Mouse (Mus musculus): ENCODE data around the gene Colec11. TPM values are rescaled to one million over a fixed set of nuclear protein-coding genes. Genes with fewer than 3 reads are reported as not detected.

Colec11 gene
- 0.24 TPM for polyA plus RNA-seq (2014; fragmentation: Illumina TruSeq; extraction: RNeasy Lipid Tissue Mini Kit (QIAGEN cat#74804); ENCODE audit: low read depth, low replicate concordance)

DNA sequence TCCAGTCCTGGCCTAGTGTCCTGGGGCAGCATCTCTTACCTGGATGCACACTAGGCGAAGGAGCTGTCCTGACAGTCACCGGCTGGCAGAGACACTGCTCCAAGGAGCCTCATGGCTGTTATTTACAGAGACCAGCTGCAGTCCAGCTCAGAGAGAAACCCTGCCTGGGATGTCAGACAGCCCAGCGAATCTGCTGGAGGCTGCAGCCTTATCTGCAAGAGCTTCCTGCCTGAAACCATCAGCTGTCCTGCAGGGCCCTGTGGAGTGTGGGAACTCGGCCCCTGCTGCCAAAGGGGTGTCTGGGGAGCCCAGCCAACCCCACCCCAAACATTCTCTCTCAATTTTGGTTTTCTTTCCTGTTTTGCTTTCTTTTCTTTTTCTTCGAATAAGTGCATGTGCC lies at the start of gene Colec11:
TSS of gene Colec11 (minus strand) at position 183 of the 400 bp plus-strand sequence.

DNA sequence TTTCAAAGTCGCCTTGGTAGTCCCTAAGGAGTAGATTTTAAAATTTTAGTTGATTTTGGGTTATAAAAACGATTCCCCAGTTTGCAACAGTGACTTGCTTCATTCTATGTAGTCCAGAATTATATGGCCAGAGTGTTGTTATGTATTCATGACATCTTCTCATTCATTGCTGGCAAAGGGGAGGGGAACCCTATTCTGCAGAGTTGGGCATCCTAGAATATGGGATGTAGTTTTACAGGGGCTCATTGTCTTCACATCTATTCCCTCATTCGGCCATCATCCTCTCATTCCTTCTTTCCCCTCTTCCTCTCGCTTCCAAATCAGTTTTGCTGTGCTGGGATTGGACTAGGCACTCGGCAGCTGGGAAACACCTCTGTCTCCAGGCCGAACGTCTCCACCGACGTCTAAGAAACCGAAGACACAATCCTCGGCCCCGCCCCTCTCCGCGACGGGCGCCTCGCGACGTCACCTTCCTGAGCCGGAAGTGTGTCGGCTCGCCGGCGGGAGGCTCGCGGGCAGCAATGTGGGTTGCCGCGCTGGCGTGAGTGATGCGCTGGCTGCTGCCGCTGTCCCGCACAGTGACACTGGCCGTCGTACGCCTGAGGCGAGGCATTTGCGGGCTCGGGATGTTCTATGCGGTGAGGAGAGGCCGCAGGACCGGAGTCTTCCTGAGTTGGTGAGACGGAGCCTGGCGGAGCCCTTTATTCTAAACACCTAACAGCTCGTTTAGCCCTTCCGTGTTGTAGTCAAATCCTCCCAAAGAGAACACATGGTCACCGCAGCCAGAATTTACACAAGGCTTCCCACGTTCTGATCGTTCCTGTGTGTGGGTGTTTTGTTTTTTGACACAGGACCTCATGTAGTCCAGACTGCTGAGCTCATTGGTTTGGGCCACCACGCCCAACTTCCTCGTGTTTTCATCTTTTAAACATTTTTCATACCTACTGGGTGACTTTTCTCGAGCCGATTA lies 26.2 kb upstream of the Colec11 start, which contains the start of gene Rnaseh1:
TSS of gene Rnaseh1 (plus strand) at position 462 of the 970 bp plus-strand sequence.

DNA sequence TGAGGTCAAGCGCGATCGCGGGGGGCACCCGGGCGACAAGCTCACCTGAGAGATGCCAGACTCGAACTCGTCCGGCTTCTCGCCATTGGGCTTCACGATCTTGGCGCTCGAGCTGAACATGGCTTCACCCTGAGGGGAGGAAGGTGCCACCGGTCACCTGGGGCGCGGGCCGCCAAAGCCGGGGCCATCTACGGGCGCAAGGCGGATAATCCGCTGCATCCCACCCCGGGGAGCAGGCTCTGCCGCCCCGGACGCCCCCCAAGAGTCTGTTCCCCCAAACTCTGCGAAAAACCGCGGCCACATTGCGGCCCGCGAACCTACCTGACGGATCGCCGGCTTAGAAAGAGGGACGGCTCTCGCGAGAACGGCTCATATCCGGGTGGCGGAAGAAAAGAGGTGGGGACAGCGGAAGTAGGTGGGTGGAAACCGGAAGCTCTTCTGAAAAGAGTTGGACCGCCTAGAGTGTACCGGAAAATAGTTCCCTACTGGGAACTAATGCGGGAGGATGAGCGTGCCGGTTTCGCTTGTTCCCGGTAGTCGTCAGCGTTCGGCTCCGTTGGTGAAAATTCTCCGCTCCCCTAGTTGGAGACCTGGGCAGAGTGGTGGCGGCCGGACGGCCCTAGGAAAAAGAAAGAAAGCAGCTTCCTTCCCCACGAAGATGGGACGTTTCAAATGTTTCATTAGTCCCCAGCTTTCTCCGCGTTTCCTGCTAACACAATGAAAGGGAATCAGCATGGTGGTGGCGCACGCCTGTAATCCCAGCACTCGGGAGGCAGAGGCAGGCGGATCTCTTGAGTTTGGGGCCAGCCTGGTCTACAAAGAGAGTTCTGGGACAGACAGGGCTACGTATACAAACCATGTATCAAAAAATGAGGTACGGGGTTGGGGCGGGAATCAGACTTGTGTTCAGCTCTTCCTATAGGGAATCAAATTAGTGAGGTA lies 12.6 kb upstream of the Colec11 start, which contains the start of gene Rps7:
TSS of gene Rps7 (minus strand) at position 419 of the 942 bp plus-strand sequence.

DNA sequence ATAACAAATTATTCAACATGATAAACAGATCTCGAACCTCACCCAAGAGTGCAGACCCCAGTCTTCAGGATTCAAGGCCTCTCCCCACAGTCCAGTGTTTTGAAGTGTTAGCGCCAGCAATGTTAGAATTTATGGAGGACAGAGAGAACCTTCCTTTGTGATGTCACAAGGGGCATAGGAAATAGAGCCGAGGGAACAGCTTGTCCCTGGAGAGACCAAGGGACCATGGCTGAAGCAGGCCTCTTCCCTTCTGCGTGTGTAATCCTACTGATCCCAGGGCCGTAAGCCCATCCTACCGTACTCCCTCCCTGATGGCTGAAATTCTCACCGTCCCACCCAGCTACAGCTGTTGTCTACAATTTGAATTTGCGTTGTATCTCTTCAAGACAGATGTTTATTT lies 40.8 kb downstream of the Colec11 start, which contains the start of gene Allc:
TSS of gene Allc (minus strand) at position 101 of the 400 bp plus-strand sequence.

DNA sequence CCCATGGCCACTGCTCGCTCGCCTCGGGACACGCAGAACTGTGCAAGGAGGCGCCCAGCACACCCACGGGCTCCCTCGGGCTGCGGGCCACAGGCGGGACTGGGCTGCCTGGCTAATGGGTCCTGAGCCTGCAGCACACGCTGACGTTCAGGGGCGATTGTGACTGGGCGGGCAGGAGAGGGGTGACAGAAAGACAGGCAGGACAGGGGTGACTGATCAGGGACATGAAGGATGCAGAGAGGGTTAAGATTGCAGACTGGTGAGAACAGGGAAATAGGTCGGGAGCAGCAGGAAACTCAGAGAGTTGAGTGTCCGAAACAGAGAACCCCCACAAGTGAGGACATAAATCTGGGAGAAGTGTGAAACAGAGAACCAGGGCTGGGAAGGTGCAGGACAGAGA lies 70.9 kb downstream of the Colec11 start, which contains the start of gene Dcdc2c:
TSS of gene Dcdc2c (minus strand) at position 101 of the 400 bp plus-strand sequence.

Other genes with a start within 250 kb of the Colec11 start
- 86.6 TPM for gene Dcdc2c, start 71.0 kb downstream of the Colec11 start, polyA plus RNA-seq (2014; fragmentation: Illumina TruSeq; extraction: RNeasy Lipid Tissue Mini Kit (QIAGEN cat#74804); ENCODE audit: low read depth, low replicate concordance)
- gene Allc, start 40.9 kb downstream of the Colec11 start, polyA plus RNA-seq (2014; fragmentation: Illumina TruSeq; extraction: RNeasy Lipid Tissue Mini Kit (QIAGEN cat#74804); ENCODE audit: low read depth, low replicate concordance): 468 TPM
- 532 TPM for gene Rps7, start 12.6 kb upstream of the Colec11 start, polyA plus RNA-seq (2014; fragmentation: Illumina TruSeq; extraction: RNeasy Lipid Tissue Mini Kit (QIAGEN cat#74804); ENCODE audit: low read depth, low replicate concordance)
- gene Rnaseh1, start 26.2 kb upstream of the Colec11 start, polyA plus RNA-seq (2014; fragmentation: Illumina TruSeq; extraction: RNeasy Lipid Tissue Mini Kit (QIAGEN cat#74804); ENCODE audit: low read depth, low replicate concordance): 1.9 TPM
- gene Adi1, start 51.9 kb upstream of the Colec11 start, polyA plus RNA-seq (2014; fragmentation: Illumina TruSeq; extraction: RNeasy Lipid Tissue Mini Kit (QIAGEN cat#74804); ENCODE audit: low read depth, low replicate concordance): 14.9 TPM
- gene Trappc12, start 127.1 kb upstream of the Colec11 start, polyA plus RNA-seq (2014; fragmentation: Illumina TruSeq; extraction: RNeasy Lipid Tissue Mini Kit (QIAGEN cat#74804); ENCODE audit: low read depth, low replicate concordance): 13.0 TPM
- 8.0 TPM for gene Eipr1, start 128.4 kb upstream of the Colec11 start, polyA plus RNA-seq (2014; fragmentation: Illumina TruSeq; extraction: RNeasy Lipid Tissue Mini Kit (QIAGEN cat#74804); ENCODE audit: low read depth, low replicate concordance)